Mouse (Mus musculus) E14TG2a.4 (cell line): ENCODE measurements around the gene Nacc2.
A peak's percentile ranks its signal among the peaks of the same experiment; 100 is the strongest.

Experiments
- H3K27me3 ChIP-seq: 2 replicates; pipeline ENCODE4 v1.6.1; 2014; ENCODE audit warnings: low read length, control low read depth; ENCODE audit not compliant: insufficient read depth
- H3K36me3 ChIP-seq: 2 replicates; pipeline ENCODE4 v1.6.1; 2014; ENCODE audit warnings: low read length, control low read depth; ENCODE audit not compliant: insufficient read depth
- H3K4me1 ChIP-seq: replicated peaks from 2 replicates; pipeline ENCODE4 v1.6.1; 2014; ENCODE audit warnings: low read depth, low read length, control low read depth
- H3K4me3 ChIP-seq: replicated peaks from 2 replicates; pipeline ENCODE4 v1.5.1; 2014; ENCODE audit warnings: mild to moderate bottlenecking, low read length
- H3K9me3 ChIP-seq: 2 replicates; pipeline ENCODE4 v1.6.1; 2014; ENCODE audit warnings: low read length, control low read depth
- CTCF ChIP-seq: conservative IDR thresholded peaks from 2 replicates; pipeline ENCODE4 v1.5.1; 2014; ENCODE audit warnings: low read length
- NANOG ChIP-seq: IDR thresholded peaks from 2 replicates; pipeline ENCODE4 v1.6.1; 2014; ENCODE audit warnings: borderline replicate concordance, low read length, mixed read lengths
- POU5F1 ChIP-seq: IDR thresholded peaks from 2 replicates; pipeline ENCODE4 v1.6.1; 2014; ENCODE audit warnings: low read length, borderline replicate concordance

Gene Nacc2

DNA sequence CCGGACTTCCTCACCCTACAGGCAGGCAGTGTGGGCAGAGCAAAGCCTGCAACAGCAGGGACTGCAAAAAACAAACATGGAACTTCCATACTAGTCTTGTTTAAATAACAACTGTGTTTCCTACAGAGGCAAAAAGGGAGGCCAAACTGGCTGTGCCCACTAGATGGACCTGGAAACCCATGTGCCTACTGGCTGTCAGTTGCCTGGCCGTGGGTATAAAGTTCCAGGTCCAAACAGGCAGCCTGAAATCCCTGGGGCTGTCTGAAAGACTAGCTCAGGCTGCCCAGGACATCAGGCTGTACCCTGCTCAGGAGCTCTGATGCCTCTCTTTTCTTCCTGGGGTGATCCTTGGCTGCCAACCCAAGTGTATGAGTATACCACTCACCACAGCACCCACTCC lies 8.3 kb upstream of the Nacc2 start:
- TF ChIP-seq CTCF (no peak), POU5F1 (no peak), NANOG (no peak)
- no peaks in the 10 kb centered on the region for H3K27me3 ChIP-seq
- H3K4me1 ChIP-seq, result peaks cover 71% of the 10 kb centered on the region
- H3K36me3 ChIP-seq, result no peaks in the 10 kb centered on the region
- no peak overlapping the region for H3K4me3 ChIP-seq
- no peaks in the 10 kb centered on the region for H3K9me3 ChIP-seq

DNA sequence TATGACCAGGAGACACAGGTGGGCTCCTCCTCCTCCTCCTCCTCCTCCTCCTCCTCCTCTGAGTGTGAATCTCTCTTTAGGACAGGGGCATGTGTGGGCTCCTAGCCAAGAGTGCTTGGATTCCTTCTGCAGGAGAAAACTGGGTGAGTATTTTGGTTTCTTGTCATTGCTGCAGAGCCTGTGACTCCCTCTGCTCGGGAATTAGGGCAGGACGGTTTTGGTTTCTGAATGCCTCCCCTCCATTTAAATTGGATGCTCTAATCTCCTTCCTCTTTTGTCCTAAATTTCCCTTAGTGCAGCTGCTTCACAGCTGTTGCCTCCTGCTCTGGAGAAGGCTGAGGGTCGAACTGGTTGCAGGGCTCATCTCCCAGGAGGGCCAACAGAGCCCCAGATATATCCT lies 6.9 kb upstream of the Nacc2 start:
- no peak for TF ChIP-seq NANOG
- no peak for TF ChIP-seq CTCF
- TF ChIP-seq POU5F1, result no peak
- Histone ChIP-seq H3K36me3 (no peaks in the 10 kb centered on the region), H3K9me3 (no peaks in the 10 kb centered on the region), H3K4me1 (peaks cover 69% of the 10 kb centered on the region), H3K4me3 (no peak overlapping the region), H3K27me3 (no peaks in the 10 kb centered on the region)

DNA sequence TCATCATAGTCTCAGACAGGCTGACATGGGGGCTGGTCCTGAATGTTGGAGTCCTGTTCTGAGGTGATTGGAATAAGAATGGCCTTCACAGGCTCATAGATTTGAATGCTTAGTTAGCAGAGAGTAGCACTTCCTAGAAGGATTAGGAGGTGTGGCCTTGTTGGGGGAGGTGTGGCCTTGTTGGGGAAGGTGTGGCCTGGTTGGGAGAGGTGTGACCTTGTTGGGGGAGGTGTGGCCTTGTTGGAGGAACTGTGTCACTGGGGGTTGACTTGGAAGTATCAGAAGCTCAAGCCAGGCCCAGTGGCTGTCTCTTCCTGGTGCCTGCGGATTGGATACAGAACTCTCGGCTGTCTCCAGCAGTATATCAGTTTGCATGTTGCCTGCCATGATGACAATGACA lies 6.3 kb upstream of the Nacc2 start:
- peaks cover 4% of the 10 kb centered on the region; the same call in 1 of the 2 replicates for H3K27me3 ChIP-seq
- peaks cover 64% of the 10 kb centered on the region for H3K4me1 ChIP-seq
- TF ChIP-seq NANOG (0 out of 2 replicates have a peak, but pooled peaks have one; percentile 6), CTCF (no peak)
- H3K36me3 ChIP-seq, result no peaks in the 10 kb centered on the region
- no peaks in the 10 kb centered on the region for H3K9me3 ChIP-seq
- H3K4me3 ChIP-seq, result no peak overlapping the region

DNA sequence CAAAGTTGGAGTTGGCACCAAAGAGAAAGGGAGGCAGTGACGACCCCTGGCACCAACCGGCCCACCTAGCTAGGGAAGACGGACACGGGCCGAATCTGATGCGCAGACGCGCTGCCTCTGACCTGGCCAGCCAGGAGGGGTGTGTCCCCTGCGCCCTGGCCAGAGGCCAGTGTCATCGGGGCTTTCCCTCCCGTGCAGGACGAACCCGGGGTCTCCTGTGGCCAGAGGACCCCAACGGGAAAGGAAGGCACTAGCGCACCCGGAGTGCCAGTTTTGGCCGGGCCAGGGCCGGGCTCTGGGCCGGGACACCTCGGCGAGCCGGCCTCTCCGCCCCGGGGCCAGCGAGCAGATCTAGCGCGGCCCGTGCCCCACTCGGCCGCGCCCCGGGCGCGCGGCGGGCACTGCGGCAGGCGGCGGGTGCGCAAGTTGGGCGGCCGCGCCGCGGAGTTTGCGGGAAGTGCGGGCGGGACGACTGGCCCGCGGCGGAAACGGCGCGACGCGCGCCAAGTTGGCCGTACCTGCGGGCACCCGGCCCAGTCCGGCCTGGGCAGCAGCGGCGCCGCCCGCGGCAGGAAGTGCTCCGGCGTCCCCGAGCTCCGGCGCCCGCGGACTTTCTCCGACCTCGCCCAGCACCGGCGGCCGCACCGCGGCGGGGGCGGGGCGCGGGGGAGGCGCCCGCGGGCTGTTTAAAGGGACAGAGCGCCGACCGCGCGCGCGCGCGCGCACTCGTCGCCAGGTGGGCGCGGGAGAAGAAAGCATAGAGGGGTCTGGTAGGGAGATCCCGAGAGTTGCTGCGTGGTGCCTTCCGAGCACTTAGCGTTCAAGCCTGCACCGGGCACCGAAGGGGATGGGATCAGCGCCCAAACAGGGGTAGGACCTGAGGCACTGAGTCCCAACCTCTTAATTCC lies 595 bp downstream of the Nacc2 start:
- H3K9me3 ChIP-seq, result no peaks in the 10 kb centered on the region
- H3K4me1 ChIP-seq, result peaks cover 52% of the 10 kb centered on the region
- H3K4me3 ChIP-seq, result peak overlapping the region; percentile 86
- no peak for TF ChIP-seq NANOG
- TF ChIP-seq POU5F1, result no peak
- TF ChIP-seq CTCF, result no peak
- no peaks in the 10 kb centered on the region for H3K36me3 ChIP-seq
- peaks cover 47% of the 10 kb centered on the region for H3K27me3 ChIP-seq

DNA sequence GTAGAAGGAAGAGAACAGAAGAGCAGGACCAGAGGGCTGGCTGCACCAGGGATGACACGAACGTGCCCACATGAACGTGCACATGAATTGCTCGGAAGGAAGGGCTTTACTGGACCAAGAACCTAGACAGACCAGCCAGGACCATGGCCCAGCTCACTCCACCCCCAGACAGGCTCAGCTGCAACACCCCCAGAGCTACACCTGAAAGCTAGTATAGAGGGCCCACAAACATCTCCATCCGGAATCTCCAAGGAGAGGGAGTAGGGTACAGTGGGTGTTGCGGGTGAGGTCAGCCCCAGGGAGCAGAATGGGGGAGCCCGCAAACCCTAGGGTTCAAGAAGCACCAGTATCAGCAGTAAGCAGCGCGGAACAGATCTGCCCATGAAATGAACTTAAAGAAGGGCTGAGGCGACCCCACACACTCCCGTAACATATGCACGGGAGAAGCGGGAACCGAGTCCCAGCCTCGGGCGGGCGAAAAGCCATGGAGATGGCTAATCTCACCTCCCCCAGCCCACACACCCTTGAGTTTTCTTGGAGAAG lies 1.4 kb downstream of the Nacc2 start:
- H3K4me3 ChIP-seq, result peak overlapping the region; percentile 86
- TF ChIP-seq NANOG, result no peak
- no peak for TF ChIP-seq CTCF
- TF ChIP-seq POU5F1, result no peak

DNA sequence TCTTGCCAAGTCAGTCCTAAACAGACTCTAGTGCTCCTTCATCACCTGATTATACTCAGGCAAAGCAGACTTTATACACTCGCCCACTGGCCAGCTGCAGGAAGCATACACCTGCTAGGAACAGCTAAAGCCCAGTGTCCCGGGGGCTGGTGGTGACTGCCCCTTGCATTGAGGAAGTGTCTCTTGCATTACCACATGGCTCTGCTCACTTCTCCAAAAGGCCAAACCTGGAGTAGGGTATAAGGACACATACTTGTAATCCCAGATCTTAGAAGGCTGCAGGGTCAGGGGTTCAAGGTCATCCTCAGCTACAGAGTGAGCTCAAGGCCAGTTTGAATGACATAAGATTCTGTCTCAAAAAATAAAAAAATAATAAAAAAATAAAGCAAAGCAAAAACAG lies 3.4 kb downstream of the Nacc2 start:
- no peak overlapping the region for H3K4me3 ChIP-seq
- peaks cover 46% of the 10 kb centered on the region for H3K27me3 ChIP-seq
- H3K9me3 ChIP-seq, result no peaks in the 10 kb centered on the region
- no peaks in the 10 kb centered on the region for H3K36me3 ChIP-seq
- TF ChIP-seq POU5F1 (no peak), NANOG (no peak), CTCF (no peak)
- H3K4me1 ChIP-seq, result peaks cover 71% of the 10 kb centered on the region

More for the DNA sequence above, 1.4 kb downstream of the Nacc2 start:
- Histone ChIP-seq H3K36me3 (no peaks in the 10 kb centered on the region), H3K4me1 (peaks cover 59% of the 10 kb centered on the region), H3K9me3 (no peaks in the 10 kb centered on the region), H3K27me3 (peaks cover 47% of the 10 kb centered on the region)

DNA sequence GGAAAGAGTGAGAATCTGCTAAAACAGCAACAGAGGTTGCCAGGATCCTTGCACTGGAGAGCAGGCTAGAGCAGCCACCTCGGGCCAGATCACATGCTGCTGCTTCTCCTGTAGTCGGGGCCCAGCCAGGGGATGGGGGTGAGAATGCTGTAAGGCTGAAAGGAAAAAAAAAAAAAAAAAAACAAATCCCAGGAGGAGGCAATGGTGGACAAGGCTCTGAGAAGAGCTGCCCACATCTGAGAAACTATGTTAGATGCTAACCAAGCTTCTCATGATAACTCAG lies 3.8 kb downstream of the Nacc2 start:
- no peaks in the 10 kb centered on the region for H3K9me3 ChIP-seq
- H3K4me1 ChIP-seq, result peaks cover 71% of the 10 kb centered on the region
- peaks cover 43% of the 10 kb centered on the region for H3K27me3 ChIP-seq
- H3K36me3 ChIP-seq, result no peaks in the 10 kb centered on the region
- H3K4me3 ChIP-seq, result no peak overlapping the region
- TF ChIP-seq CTCF (no peak), POU5F1 (no peak), NANOG (no peak)

DNA sequence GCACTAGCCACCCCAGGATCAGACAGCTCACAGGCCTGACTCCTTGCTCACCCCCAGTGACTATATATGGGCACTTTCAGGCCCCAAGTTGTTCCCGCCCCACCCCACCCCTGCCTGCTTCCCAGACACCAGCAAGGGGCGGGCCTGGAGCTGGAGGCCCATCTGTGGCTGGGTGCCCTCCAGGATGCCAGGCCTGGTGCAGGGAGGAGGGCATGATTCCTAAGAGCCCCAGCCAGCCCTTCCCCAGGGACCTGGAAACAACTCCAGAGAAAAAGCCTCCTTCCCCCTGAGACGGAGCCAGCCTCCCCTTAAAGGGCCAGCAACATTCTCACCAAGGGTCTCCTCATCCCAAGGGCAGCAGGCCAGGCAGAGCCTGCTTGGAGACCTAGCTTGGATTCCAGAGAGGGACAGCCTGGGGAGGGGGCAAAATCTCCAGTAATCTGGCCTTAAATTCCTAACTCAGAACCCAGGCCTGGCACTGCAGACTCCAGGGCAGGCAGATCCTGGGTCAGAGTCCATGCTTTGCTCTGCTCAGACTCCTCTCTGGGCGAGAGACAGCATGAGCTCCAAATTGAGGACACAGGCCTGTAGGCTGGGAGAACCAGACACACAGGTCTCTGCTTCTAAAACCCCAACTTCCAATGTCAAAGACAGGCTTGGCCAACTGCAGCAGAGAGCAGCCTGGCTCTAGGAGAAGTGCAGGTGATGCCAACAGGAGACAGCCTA lies 4.3 kb downstream of the Nacc2 start:
- Histone ChIP-seq H3K4me1 (peaks cover 67% of the 10 kb centered on the region), H3K27me3 (peaks cover 41% of the 10 kb centered on the region), H3K4me3 (0 out of 2 replicates have a peak overlapping the region, but pooled peaks have one; percentile 17), H3K36me3 (no peaks in the 10 kb centered on the region), H3K9me3 (no peaks in the 10 kb centered on the region)
- TF ChIP-seq POU5F1, result no peak
- no peak for TF ChIP-seq NANOG
- no peak for TF ChIP-seq CTCF
